Mouse (Mus musculus) neural tube, embryonic 10.5 days (tissue): ENCODE measurements around the gene Ptpn23.
"Not testable (repeated sequence)": the region's sequence is repeated elsewhere in the genome, so short reads cannot be mapped to it uniquely, and the experiment has no call there.

ENCODE experiments used
- DNase-seq: peaks from one replicate; pipeline ENCODE4 v3.0.0-alpha.2; 2017; ENCODE audit warnings: low spot score; ENCODE audit errors: extremely low spot score

Ptpn23 gene

DNA sequence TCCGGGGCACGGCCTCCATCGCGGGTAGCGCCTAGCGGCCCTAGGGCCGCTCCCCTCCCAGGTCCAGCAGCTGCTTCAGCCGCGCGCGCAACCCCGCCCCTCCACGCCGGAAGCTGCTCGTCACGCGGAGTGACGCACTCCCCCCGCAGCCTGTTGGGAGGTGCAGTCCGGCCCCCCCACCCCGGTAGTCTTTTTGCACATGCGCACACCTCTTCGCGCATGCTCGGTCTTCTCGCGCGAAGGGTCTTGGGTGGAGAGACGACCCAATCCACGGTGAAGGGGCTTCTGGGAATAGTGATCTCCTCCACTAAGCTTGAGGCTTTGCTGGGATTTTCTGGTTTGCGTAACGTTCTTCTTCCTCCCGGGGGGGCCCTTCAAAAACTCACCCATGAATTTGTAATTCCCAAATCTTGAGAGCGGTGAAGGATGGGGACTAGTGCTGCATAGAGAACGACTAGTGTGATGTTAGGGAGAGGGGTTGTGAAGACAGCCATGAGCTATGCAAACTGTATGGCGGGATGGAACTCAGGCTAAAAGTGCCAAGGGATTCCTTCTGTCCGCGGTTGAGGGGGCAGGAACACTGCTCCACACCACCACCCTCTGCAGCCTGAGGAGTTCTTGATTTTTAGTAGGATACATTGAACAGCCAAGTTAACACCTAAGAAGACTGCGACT lies at the start of gene Ptpn23:
Gene Ptpn23, minus strand, starts transcription at position 115 of the 675 bp plus-strand sequence.
- peak; percentile 98 for DNase-seq

DNA sequence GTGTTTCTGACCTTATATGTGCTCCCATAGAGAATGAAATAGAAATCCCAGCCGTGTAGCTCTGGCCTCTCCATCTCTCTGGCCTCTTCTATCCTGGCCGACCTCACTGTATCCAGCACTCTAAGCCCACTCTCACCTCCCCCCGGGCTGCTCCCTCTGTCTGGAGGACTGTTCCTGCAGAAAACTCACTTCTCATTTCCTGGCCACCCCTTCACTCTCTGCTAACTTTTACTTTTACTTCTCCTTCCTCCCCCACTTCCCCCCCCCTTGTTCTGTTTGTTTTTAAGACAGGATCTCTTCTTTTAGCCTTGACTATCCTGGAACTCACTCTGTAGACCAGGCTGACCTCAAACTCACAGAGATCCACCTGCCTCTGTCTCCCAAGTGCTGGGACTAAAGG lies 44.5 kb upstream of the Ptpn23 start:
- no peak for DNase-seq

DNA sequence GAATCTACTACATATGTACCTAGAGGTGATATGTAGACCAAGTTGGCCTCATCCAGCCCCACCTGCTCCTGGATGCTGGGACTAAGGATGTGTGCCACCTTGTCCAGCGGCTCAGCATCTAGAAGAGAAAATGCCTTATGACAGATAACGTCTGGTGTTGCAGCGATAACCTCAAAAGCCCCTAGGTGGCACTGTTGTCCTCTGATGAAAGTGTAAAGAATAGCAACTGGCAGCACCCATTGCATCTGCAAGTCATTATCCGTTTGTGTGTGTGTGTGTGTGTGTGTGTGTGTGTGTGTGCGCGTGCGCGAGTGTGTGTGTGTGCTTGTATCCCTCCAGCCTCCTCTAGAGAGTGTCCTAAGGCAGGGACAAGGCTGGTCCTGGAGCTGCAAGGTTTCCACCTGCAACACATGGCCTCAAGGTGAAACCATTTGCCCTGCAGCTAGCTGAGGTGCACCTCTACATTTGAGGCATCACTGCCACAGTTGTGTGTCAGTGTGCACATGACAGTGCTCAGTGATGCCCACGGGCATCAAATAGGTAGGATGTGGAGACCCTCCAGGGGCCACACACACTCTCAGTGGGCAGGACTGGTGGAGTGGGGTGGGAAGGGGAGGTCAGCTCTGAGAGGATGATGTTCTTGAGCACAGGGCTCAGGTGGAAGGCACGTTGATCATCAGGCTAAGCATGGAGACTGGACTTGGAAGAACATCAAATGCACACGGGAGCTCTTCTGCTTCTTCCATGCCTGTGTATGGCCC lies 41.0 kb upstream of the Ptpn23 start:
- peak; percentile 79 for DNase-seq

DNA sequence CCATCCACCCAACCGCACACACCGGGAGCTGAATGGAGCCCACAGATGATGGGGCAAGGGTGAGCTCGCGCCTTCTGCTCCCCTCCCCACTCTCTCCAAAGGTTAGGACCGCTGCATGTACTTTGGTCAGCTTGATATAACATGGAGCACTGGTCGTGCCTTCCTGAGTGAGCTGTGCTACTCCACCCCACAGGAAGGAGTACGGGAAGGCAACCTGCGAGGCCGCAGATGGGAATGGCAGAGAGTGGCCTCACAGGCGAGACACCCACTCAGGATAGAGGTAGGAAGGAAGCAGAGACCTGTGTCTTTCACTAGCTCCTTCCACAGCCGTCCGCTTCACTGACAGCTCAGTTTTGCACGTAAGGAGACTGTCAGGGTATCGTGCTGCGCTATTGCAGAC lies 40.3 kb upstream of the Ptpn23 start:
- DNase-seq, result no peak

DNA sequence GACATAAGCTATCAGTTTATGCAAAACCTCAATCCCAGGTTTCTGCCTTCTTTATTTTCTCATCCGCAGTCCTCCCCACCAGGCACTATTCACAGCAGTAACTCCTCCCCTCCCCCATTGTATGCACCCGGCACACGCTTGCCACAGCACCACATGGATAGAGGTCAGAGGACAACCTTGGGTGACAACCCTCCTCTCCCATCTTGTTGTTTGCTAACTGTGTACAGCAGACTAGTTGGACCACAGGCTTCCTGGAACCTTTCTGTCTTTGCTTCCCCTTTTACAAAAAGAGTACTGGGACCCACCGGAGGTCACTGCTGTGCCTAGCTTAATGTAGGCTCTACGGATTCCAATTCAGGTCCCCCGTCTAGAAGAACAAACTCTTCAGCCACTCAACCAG lies 32.5 kb upstream of the Ptpn23 start:
- no peak for DNase-seq

DNA sequence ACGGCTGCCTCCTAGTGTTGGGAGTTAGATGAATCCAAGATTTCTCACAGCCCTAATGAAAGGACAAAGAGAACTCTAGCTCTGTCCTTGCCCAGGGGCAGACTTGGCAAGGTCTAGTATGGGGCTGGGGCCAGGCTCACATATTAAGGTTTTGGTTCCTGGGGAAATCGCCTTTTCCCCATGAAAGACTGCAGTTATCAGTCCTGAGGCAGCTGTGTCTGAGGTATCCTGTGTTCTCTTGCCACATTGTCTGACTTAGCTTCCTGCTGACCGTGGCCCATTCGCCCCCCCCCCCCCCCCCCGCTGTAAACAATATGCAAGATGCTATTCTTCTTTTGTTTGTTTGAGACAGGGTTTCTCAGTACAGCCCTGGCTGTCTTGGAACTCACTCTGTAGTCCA lies 32.0 kb upstream of the Ptpn23 start:
- no peak for DNase-seq

DNA sequence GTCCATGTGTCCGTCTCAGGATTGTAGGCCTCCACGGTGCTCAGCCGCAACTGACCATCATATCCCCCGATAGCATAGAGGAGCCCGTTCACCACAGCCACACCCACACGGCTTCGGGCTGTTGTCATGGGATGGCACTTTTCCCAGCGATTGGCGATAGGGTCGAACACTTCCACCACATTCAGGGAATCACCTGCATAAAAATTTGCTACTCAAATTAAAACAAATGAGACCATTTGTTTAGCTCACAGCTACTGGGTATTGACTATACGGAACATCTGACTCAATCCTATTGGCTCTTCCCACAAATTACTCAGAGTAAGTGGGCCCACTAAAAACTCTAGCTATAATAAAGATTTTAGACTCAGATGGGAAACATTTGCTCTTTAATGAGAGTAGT lies 28.0 kb upstream of the Ptpn23 start:
- no peak for DNase-seq

DNA sequence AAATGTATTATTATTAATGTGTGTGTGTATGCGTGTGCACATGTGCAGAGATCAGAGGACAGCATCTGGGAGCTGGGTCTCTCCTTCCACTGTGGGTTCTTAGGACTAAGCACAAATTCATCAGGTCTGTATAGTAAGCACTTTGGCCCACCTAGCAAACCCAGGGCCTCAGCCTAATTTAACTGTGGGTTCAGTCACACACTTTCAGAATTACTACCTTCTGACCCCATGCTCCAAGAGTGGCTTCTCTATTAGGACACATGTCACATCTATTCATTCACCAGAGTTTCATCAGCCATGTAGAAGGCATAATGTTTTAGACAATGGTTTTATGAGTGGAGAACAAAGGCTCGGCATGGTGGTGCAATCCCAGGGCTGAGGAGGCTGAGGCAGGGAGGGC lies 25.0 kb upstream of the Ptpn23 start:
- DNase-seq, result no peak

DNA sequence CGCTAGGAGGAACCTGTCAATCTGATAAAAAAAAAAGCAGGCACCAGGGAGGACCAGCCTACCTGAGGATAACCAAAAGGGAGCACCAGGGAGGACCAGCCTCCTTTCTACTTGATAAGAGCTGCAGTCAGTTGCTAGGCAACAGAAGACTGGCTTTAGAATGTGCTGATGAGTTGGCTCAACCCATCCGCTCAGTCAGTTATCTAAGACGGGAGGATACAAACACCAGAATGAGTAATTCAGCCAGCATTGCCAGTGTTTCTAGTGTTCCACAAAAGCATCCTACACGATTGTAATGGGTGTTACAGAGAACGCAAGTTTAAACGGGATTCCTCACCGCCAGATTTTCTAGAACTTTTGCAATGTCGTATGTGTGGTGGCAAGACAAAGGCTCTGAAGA lies 23.2 kb upstream of the Ptpn23 start:
- DNase-seq, result no peak

DNA sequence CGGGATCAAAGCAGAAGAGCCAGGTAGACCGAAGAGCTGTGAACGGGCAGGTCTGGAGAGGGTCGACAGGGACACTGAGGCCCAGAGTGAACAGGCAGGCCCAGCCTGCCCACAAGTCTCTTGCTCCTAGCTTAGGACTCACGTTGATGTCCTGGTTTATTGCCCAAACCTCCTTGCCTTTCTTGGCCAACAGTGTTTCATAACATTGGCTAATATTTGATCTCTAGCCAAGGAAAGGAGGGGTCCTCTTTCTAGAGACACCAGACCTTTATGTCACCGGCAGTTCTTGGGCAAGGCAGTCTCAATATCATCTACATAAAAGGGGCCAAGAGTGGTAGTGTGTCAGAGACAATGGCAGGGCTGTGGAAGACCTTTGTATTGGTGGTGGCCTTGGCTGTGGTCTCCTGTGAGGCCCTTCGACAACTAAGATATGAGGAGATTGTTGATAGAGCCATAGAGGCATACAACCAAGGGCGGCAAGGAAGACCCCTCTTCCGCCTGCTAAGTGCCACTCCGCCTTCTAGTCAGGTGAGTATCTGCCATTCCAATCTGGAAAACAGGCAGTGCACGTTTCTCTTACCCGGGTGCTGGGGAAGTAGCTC lies 11.6 kb upstream of the Ptpn23 start, which contains the start of gene Ngp:
Gene Ngp, plus strand, starts transcription at position 237 of the 602 bp plus-strand sequence.
- DNase-seq, result no peak

DNA sequence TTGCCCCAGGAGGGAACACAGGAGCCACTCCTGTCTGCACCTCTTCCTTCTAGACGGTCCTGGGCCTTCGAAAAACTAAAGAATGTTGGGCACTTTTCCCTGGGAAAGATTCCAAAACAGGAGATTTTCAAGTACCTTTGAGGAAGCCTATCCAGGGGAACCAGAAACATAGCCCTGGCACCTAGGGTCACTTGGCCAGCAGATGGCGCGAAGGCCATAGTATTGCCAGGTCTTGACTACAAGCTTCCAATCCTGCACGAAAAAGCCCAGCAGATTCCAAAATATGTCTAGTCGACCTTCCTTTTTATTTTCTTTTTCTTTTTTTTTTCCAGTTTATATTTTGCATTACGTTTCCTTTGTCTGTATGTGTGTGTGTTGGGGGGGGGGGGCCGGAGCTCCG lies 5.8 kb upstream of the Ptpn23 start:
- DNase-seq, result peak; percentile 41

DNA sequence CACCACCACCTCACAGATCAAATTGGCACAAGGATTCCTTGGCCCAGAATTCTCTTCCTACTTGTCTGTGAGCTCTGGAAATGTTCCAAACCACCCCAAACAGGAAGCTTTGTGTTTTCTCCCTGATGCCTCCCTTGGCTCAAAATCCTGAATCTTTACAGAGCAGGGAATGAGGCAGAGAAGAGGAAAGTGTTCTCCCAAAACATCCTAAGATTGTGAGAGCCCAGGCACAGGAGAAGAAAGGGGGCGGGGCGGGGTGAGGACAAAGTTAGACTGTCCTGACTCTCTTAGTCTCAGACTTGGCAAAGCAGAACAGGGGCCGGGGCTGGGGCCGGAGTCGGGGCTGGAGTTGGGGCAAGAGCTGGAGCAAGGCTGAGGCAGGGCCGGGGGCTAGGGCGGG lies 4.9 kb upstream of the Ptpn23 start:
- no peak for DNase-seq

DNA sequence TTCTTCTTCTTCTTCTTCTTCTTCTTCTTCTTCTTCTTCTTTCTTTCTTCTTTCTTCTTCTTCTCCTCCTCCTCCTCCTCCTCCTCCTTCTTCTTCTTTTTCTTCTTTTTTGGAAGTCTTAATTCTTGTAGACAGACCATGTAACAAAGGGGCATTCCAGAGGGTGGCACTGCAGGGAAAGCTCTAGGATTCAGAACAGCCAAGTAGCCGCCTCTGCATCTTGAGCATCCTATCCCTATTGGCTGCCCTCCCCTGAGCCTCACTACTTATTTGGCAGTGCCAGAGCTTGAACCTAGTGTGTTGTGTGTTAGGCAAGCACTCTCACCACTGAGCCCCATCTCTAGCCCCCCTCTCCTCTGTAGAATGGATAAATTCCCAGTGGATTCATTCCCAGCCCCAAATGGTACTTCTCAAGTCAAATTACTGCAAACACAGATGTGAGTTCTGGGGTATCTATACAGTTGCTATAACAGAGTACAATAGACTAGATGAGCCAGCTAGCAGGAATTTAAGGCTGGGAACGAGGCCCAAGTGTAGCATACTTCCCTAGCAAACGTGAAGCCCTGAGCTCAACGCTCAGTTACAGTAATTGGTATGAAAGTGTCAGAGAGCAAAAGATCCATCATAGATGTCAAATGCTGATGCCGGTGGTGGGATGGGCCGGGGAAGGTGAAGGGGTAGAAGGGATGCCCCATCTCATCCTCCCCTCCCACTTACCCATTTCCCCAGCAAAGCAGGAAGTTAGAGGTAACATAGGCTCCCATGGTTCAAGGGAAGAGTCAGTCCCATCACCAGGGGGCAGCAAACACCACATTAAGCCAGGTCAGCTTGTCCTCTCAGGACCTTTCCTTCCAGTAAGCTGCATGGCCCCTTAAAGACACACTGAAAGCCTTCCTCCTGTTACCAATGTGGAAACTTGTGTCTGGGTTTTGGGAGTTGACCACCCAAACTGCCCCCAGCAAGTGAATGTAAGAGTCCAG lies 3.2 kb upstream of the Ptpn23 start:
- DNase-seq, result peak; percentile 76

DNA sequence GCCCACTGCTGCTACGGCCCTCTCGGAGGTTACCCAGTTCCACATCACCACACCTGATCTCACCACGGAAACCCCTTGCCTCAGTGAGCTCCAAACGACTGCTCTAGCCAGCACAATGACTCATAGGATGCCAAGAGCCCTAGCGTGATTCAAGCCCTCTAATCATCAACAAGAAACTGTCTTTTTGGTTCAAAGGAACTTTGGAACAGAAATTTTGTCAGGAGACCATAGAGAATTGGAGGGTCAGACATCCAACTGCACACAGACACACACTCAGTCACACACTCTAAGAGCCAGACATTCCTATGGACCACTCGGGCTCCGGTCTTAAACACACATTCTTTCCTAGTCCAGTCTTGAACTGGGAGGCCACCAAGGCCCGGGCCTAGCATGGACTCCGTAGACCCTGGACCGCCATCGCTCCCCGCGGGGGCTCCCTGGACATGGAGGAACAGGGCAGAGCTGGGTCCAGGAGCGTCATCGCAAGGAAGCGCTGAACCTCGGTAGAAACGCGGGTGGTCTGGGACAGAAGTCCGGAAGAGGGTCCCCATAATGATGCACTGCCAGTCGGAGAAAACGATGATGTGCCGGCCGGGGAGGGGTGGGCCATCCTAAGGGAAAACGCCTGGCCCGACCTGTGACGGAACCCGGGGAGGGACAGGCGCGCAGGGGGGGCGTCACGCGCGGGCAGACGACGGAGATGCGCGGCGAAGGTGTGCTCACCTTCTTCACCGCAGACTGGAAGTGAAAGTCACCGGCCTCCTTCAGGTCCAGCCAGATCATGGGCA lies 508 bp downstream of the Ptpn23 start:
- DNase-seq, result no peak

DNA sequence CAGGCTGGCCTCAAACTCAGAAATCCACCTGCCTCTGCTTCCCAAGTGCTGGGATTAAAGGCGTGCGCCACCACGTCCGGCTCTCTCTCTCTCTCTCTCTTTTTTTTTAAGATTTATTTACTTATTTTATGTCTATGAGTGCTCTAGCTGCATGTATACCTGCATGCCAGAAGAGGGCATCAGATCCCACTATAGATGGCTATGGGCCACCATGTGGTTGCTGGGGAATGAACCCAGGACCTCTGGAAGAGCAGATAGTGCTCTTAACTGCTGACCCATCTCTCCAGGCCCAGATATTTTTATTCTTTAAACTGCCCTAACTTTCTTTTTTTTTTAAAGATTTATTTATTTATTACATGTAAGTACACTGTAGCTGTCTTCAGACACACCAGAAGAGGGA lies 4.8 kb downstream of the Ptpn23 start:
- DNase-seq, result not testable (repeated sequence)

DNA sequence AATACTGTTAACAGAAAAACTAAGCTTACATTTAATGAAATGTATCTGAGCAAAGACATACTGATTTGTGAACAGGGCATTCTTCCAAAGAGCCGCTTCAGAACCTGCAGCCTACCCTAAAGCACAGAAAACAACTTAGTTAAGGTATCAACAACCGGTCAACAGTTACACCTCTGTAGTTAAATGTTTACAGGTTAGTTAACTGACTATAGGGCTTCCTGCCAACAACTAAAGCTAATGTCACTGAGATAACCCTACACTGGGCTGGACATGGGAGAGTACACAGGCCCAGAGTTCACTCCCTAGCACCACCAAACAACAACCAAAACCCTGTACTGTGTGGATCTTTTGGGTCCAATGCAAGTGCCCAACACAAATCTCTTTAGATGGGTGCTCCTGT lies 5.3 kb downstream of the Ptpn23 start:
- DNase-seq, result no peak

DNA sequence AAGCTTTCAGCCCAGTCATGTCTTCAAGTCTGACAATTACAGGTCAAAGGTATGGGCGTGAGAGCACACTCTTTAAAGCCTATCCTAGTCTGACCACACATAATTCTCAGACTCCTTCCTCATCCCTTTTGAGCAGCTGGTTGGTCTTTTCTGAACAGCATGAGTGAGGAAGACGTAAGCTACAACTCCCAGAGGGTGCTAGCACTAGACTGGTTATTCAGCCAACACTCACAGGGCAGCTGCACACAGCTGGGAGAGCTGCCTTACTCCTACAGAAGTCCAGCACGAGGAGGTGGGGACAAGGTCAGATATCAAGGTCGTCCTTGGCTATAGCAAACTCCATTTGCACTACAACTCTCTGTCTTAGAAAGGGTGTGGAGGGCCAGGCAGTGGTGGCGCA lies 7.4 kb downstream of the Ptpn23 start:
- no peak for DNase-seq

DNA sequence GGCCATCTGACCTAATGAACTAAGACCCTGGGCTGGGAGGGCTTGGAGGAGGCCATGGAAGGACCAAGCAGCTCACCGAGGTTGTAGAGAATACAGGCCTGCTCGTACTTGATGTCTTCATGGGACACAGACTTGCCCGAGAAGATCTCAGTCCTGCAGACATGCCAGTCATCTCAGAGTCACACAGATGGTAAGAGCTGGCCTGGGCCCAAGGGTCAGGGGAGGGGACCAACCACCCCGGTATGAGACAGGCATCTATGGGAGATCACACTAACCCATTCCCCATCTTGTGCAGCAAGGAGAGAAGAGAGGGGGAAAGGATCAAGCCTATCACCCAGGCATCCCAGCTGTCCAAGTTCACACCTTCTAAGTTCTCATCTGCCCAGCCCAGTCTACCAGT lies 14.7 kb downstream of the Ptpn23 start:
- DNase-seq, result no peak

DNA sequence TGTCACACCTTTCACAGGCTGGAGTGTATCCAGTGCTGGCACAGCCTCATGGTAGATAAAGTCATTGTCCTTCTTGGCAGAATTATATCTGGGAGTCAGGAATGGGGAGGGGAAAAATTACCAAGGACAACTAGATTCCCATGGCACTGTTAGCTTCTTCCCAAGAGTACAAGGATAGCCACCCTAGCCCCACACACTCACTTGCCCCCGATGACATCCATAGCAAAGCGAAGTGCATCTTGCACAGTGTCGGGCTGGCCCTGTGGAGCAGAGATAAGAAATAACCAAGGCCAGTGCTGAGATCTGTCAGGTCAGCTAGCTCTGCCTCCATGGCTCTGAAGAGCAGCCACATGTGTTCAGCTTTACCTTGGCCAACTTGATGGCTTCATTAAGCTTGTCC lies 17.2 kb downstream of the Ptpn23 start:
- no peak for DNase-seq

DNA sequence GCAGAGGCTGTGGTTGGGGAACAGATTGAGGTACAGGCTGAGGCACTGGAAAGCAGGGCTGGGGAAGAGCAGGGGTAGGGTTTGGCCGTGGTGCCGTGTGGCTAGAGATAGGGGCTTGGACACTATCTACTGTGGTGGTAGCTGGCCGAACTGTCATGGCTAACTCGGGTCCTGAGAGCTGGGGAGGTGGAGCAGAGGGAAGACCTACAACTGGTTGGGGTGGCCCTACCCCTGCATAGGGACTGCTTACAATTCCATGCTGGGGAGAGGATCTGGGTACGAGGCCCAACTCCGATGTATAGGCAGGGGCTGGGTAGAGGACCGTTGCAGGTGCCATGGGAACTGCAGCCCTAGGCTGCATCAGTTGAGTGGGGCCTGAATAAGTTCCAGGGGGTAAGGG lies 20.0 kb downstream of the Ptpn23 start:
- DNase-seq, result no peak
